Mouse (Mus musculus) right cerebral cortex, adult 18-20 months (tissue): ENCODE data around the gene Ninj2.

Experiments used
- DNase-seq: peaks from one replicate; pipeline ENCODE4 v3.0.0; 2022; ENCODE audit warnings: mixed read lengths

Ninj2 gene

GRCm38 (mm10) chr6:120094091-120094776, 1.1 kb downstream of the Ninj2 start:
- no peak for DNase-seq

GRCm38 (mm10) chr6:120095096-120095495, 1.9 kb downstream of the Ninj2 start:
- DNase-seq, result no peak

GRCm38 (mm10) chr6:120095501-120095900, 2.4 kb downstream of the Ninj2 start:
- DNase-seq, result no peak

GRCm38 (mm10) chr6:120099392-120099791, 6.2 kb downstream of the Ninj2 start:
- peak; percentile 72 for DNase-seq

GRCm38 (mm10) chr6:120101221-120101620, 8.1 kb downstream of the Ninj2 start:
- DNase-seq, result peak; percentile 47

GRCm38 (mm10) chr6:120101996-120102395, 8.8 kb downstream of the Ninj2 start:
- DNase-seq, result no peak

GRCm38 (mm10) chr6:120103104-120103503, 10.0 kb downstream of the Ninj2 start:
- no peak for DNase-seq

GRCm38 (mm10) chr6:120105055-120105454, 11.9 kb downstream of the Ninj2 start:
- no peak for DNase-seq

- no peak for DNase-seq
Observed at GRCm38 (mm10) chr6:120107586-120107985, 14.4 kb downstream of the Ninj2 start.

- DNase-seq, result no peak
Observed at GRCm38 (mm10) chr6:120108061-120108460, 14.9 kb downstream of the Ninj2 start.

- DNase-seq, result peak; percentile 91
Observed at GRCm38 (mm10) chr6:120109173-120109572, 16.0 kb downstream of the Ninj2 start.

- no peak for DNase-seq
Observed at GRCm38 (mm10) chr6:120109932-120110331, 16.8 kb downstream of the Ninj2 start.

GRCm38 (mm10) chr6:120110738-120111409, 17.7 kb downstream of the Ninj2 start:
- no peak for DNase-seq

GRCm38 (mm10) chr6:120111410-120111783, 18.2 kb downstream of the Ninj2 start:
- no peak for DNase-seq

GRCm38 (mm10) chr6:120111984-120112803, 19.0 kb downstream of the Ninj2 start:
- peak; percentile 66 for DNase-seq

- no peak for DNase-seq
Observed at GRCm38 (mm10) chr6:120113856-120114255, 20.7 kb downstream of the Ninj2 start.

- no peak for DNase-seq
Observed at GRCm38 (mm10) chr6:120114271-120114670, 21.1 kb downstream of the Ninj2 start.

GRCm38 (mm10) chr6:120114698-120115097, 21.5 kb downstream of the Ninj2 start:
- no peak for DNase-seq

GRCm38 (mm10) chr6:120115443-120115842, 22.3 kb downstream of the Ninj2 start:
- DNase-seq, result no peak

GRCm38 (mm10) chr6:120119824-120120223, 26.7 kb downstream of the Ninj2 start:
- DNase-seq, result no peak

- no peak for DNase-seq
Observed at GRCm38 (mm10) chr6:120124688-120125087, 31.5 kb downstream of the Ninj2 start.

GRCm38 (mm10) chr6:120126456-120126855, 33.3 kb downstream of the Ninj2 start:
- DNase-seq, result no peak

GRCm38 (mm10) chr6:120127321-120127720, 34.2 kb downstream of the Ninj2 start:
- DNase-seq, result no peak

- no peak for DNase-seq
Observed at GRCm38 (mm10) chr6:120134748-120135147, 41.6 kb downstream of the Ninj2 start.
